Mouse (Mus musculus): Measurements from ENCODE around the gene Dapp1. TPM values are rescaled to one million over a fixed set of nuclear protein-coding genes. Genes with fewer than 3 reads are reported as not detected.
"Not testable (repeated sequence)": the region's sequence is repeated elsewhere in the genome, so short reads cannot be mapped to it uniquely, and the experiment has no call there.

The Dapp1 gene
- polyA plus RNA-seq, 1 experiment from 2014 or later: 14.8 TPM

- Histone ChIP-seq H3K27ac (ENCODE audit: poor library complexity, severe bottlenecking) (peak overlapping the region; percentile 40; the same call in 1 of the 2 replicates), H3K4me1 (replicated peaks) (peaks cover 37% of the 10 kb centered on the region), H3K4me3 (no peak overlapping the region), H3K4me2 (peak overlapping the region; percentile 44), H3K9me3 (replicated peaks) (no peaks in the 10 kb centered on the region), H3K9ac (no peak overlapping the region), H3K27me3 (replicated peaks) (no peaks in the 10 kb centered on the region), H3K36me3 (0 out of 2 replicates have a peak, but pooled peaks cover 4% of the 10 kb centered on the region)
- 46% methylated on average over 12 of the region's 12 CpGs for WGBS
- no peak for ATAC-seq (ENCODE audit: insufficient number of reproducible peaks, low FRiP score)
These were observed 11.4 kb downstream of the Dapp1 start for GRCm38 (mm10) chr3:137969951-137970350.

- peaks cover 37% of the 10 kb centered on the region for H3K4me1 ChIP-seq (replicated peaks)
- H3K36me3 ChIP-seq: 0 out of 2 replicates have a peak, but pooled peaks cover 4% of the 10 kb centered on the region
- 0 out of 2 replicates have a peak overlapping the region, but pooled peaks have one; percentile 13 for H3K4me3 ChIP-seq
- peak; percentile 50; the same call in 1 of the 2 replicates for ATAC-seq (ENCODE audit: insufficient number of reproducible peaks, low FRiP score)
- no peaks in the 10 kb centered on the region for H3K9me3 ChIP-seq (replicated peaks)
- no peak overlapping the region for H3K9ac ChIP-seq
- 24% methylated on average over 9 of the region's 9 CpGs for WGBS
- no peaks in the 10 kb centered on the region for H3K27me3 ChIP-seq (replicated peaks)
- H3K27ac ChIP-seq (ENCODE audit: poor library complexity, severe bottlenecking): peak overlapping the region; percentile 87
- H3K4me2 ChIP-seq: peak overlapping the region; percentile 56
These were observed 12.4 kb downstream of the Dapp1 start for GRCm38 (mm10) chr3:137968820-137969486.

GRCm38 (mm10) chr3:137968105-137968819, 13.1 kb downstream of the Dapp1 start:
- Histone ChIP-seq H3K4me1 (replicated peaks) (peaks cover 40% of the 10 kb centered on the region), H3K9ac (no peak overlapping the region), H3K4me3 (0 out of 2 replicates have a peak overlapping the region, but pooled peaks have one; percentile 13), H3K9me3 (replicated peaks) (no peaks in the 10 kb centered on the region), H3K27ac (ENCODE audit: poor library complexity, severe bottlenecking) (peak overlapping the region; percentile 87), H3K36me3 (0 out of 2 replicates have a peak, but pooled peaks cover 4% of the 10 kb centered on the region), H3K27me3 (replicated peaks) (no peaks in the 10 kb centered on the region), H3K4me2 (peak overlapping the region; percentile 56)
- ATAC-seq (ENCODE audit: insufficient number of reproducible peaks, low FRiP score): no peak
- 49% methylated on average over 14 of the region's 14 CpGs for WGBS

GRCm38 (mm10) chr3:137964014-137964413, 17.3 kb downstream of the Dapp1 start:
- not testable (repeated sequence) for H3K27me3 ChIP-seq (replicated peaks); H3K9ac ChIP-seq; H3K4me2 ChIP-seq; ATAC-seq (ENCODE audit: insufficient number of reproducible peaks, low FRiP score); H3K36me3 ChIP-seq; H3K4me3 ChIP-seq; H3K27ac ChIP-seq (ENCODE audit: poor library complexity, severe bottlenecking); H3K9me3 ChIP-seq (replicated peaks)
- H3K4me1 ChIP-seq (replicated peaks): peaks cover 29% of the 10 kb centered on the region
- 59% methylated on average over 1 of the region's 1 CpGs for WGBS

- Histone ChIP-seq H3K36me3 (peaks cover 10% of the 10 kb centered on the region; the same call in 1 of the 2 replicates), H3K27ac (ENCODE audit: poor library complexity, severe bottlenecking) (no peak overlapping the region), H3K4me3 (no peak overlapping the region), H3K9me3 (replicated peaks) (no peaks in the 10 kb centered on the region), H3K4me2 (no peak overlapping the region), H3K4me1 (replicated peaks) (peaks cover 25% of the 10 kb centered on the region), H3K27me3 (replicated peaks) (no peaks in the 10 kb centered on the region), H3K9ac (no peak overlapping the region)
- ATAC-seq (ENCODE audit: insufficient number of reproducible peaks, low FRiP score): no peak
- 68% methylated on average over 8 of the region's 8 CpGs for WGBS
These were observed 17.8 kb downstream of the Dapp1 start for GRCm38 (mm10) chr3:137963508-137963907.

- Histone ChIP-seq H3K4me2 (no peak overlapping the region), H3K27me3 (replicated peaks) (no peaks in the 10 kb centered on the region), H3K36me3 (peaks cover 10% of the 10 kb centered on the region; the same call in 1 of the 2 replicates), H3K9ac (no peak overlapping the region), H3K4me1 (replicated peaks) (peaks cover 21% of the 10 kb centered on the region), H3K27ac (ENCODE audit: poor library complexity, severe bottlenecking) (peak overlapping the region; percentile 60), H3K9me3 (replicated peaks) (no peaks in the 10 kb centered on the region), H3K4me3 (no peak overlapping the region)
- peak; percentile 70 for ATAC-seq (ENCODE audit: insufficient number of reproducible peaks, low FRiP score)
- 32% methylated on average over 8 of the region's 8 CpGs for WGBS
These were observed 19.5 kb downstream of the Dapp1 start for GRCm38 (mm10) chr3:137961736-137962385.

- Histone ChIP-seq H3K9me3 (replicated peaks) (no peaks in the 10 kb centered on the region), H3K27ac (ENCODE audit: poor library complexity, severe bottlenecking) (no peak overlapping the region), H3K9ac (no peak overlapping the region), H3K4me3 (no peak overlapping the region), H3K27me3 (replicated peaks) (no peaks in the 10 kb centered on the region), H3K4me2 (no peak overlapping the region), H3K4me1 (replicated peaks) (peaks cover 31% of the 10 kb centered on the region), H3K36me3 (peaks cover 6% of the 10 kb centered on the region; the same call in 1 of the 2 replicates)
- 70% methylated on average over 4 of the region's 4 CpGs for WGBS
- no peak for ATAC-seq (ENCODE audit: insufficient number of reproducible peaks, low FRiP score)
These were observed 21.9 kb downstream of the Dapp1 start for GRCm38 (mm10) chr3:137959456-137959855.

GRCm38 (mm10) chr3:137958352-137958751, 23.0 kb downstream of the Dapp1 start:
- no peak for ATAC-seq (ENCODE audit: insufficient number of reproducible peaks, low FRiP score)
- H3K27me3 ChIP-seq (replicated peaks): no peaks in the 10 kb centered on the region
- no peaks in the 10 kb centered on the region for H3K9me3 ChIP-seq (replicated peaks)
- peaks cover 6% of the 10 kb centered on the region; the same call in 1 of the 2 replicates for H3K36me3 ChIP-seq
- H3K4me2 ChIP-seq: no peak overlapping the region
- no peak overlapping the region for H3K9ac ChIP-seq
- WGBS: 88% methylated on average over 4 of the region's 4 CpGs
- H3K27ac ChIP-seq (ENCODE audit: poor library complexity, severe bottlenecking): no peak overlapping the region
- H3K4me1 ChIP-seq (replicated peaks): peaks cover 35% of the 10 kb centered on the region
- no peak overlapping the region for H3K4me3 ChIP-seq

- Histone ChIP-seq H3K27ac (ENCODE audit: poor library complexity, severe bottlenecking) (0 out of 2 replicates have a peak overlapping the region, but pooled peaks have one; percentile 16), H3K9ac (no peak overlapping the region), H3K9me3 (replicated peaks) (no peaks in the 10 kb centered on the region), H3K4me3 (no peak overlapping the region), H3K4me2 (no peak overlapping the region), H3K4me1 (replicated peaks) (peaks cover 39% of the 10 kb centered on the region), H3K27me3 (replicated peaks) (no peaks in the 10 kb centered on the region), H3K36me3 (peaks cover 6% of the 10 kb centered on the region; the same call in 1 of the 2 replicates)
- ATAC-seq (ENCODE audit: insufficient number of reproducible peaks, low FRiP score): 0 out of 2 replicates have a peak, but pooled peaks have one; percentile 19
- WGBS: 43% methylated on average over 9 of the region's 9 CpGs
These were observed 23.5 kb downstream of the Dapp1 start for GRCm38 (mm10) chr3:137957864-137958263.

GRCm38 (mm10) chr3:137955560-137956081, 25.7 kb downstream of the Dapp1 start:
- H3K4me2 ChIP-seq: peak overlapping the region; percentile 67
- H3K27ac ChIP-seq (ENCODE audit: poor library complexity, severe bottlenecking): no peak overlapping the region
- H3K4me1 ChIP-seq (replicated peaks): peaks cover 46% of the 10 kb centered on the region
- ATAC-seq (ENCODE audit: insufficient number of reproducible peaks, low FRiP score): peak; percentile 58; the same call in 1 of the 2 replicates
- H3K36me3 ChIP-seq: 0 out of 2 replicates have a peak, but pooled peaks cover 6% of the 10 kb centered on the region
- peak overlapping the region; percentile 27 for H3K4me3 ChIP-seq
- H3K9ac ChIP-seq: peak overlapping the region; percentile 51; the same call in 1 of the 2 replicates
- WGBS: 21% methylated on average over 16 of the region's 16 CpGs
- H3K27me3 ChIP-seq (replicated peaks): no peaks in the 10 kb centered on the region
- no peaks in the 10 kb centered on the region for H3K9me3 ChIP-seq (replicated peaks)

Measured in heart, embryonic 12.5 days (tissue).